Mouse (Mus musculus) cerebellum, postnatal 10 days (tissue): ENCODE results near the gene Fam192a.

Experiments used
- DNase-seq, 2 experiments: peaks; one replicate each; pipeline ENCODE4 v3.0.0; 2021; ENCODE audit warnings: mixed read lengths in 2 of 2

Gene Fam192a

DNA sequence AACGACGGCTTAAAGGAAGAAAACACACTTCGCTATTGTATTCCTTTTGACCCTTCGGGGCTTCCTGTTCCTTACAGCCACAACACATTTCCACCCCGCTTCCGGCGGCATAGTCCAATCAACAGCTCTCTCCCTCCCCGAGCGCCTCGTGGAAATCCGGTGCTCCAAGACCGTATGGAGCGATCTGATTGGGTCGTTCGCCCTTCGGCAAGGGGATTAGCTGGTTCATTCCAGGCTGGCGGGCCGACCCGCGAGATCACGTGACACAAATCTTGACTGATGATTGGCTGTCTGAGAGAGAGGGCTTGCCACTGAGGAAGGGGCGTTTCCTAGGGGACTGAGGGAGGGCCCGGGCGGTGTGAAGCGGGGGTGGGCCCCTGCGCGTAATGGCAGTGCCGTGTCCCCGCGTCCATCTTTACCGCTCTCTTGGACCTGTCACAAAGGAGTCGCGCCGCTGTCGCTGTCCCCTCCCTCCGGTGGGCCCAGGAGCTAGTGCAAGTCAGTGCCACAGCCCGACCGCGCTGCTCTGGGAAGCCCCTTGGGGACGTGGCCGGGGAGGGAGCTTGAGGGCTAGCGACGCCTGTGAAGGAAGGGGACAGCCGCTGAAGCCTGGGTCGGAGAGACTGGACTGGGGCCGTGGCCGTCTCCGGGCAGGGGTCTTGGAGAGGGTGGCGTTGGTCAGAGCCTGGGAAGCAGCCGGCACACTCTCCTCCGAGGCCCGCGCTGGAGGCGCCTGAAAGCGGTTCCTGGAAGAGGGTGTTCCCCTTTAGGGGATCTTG, at the start of gene Fam192a, which contains the start of gene Rspry1:
Fam192a (minus strand) TSS at position 391 of the 779 bp plus-strand sequence.
Rspry1 (plus strand) TSS at position 331 of the 779 bp plus-strand sequence.
- peak; percentile 100 for DNase-seq

DNA sequence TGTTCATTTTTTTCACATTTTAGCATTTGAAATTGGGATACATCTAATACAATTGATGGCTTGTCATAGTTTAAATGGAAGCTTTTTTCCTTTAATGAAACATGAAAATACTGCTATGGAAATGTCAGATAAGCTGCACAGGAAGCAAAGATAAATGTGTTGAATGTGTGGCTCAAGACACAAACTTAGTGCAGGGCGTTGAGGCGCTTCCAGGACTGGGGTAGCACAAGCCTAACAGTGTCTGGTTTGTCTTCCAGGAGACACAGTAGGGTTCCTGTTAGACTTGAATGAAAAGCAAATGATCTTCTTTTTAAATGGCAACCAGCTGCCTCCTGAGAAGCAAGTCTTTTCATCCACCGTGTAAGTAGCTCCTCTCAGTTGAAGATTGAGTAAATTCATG, 47.7 kb upstream of the Fam192a start:
- DNase-seq: no peak

DNA sequence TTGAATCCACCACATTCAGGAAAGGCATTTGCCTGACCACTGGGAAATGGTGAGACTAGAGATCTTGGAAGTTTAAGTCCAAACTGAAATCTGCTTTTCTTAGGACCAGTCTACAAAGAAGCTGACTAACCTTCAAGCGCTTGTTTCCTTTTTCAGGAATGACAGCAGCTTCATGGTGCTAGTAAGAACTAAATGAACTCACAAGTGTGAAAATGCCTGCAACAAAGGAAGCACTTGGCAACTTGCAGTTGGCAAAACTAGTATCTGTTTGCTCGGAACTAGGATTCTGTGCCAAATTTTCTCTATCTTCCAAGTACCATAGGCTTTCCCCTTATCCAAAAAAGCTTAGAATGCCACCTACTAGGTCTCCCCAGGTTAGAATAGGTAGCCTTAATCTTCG, 44.4 kb upstream of the Fam192a start:
- no peak for DNase-seq

DNA sequence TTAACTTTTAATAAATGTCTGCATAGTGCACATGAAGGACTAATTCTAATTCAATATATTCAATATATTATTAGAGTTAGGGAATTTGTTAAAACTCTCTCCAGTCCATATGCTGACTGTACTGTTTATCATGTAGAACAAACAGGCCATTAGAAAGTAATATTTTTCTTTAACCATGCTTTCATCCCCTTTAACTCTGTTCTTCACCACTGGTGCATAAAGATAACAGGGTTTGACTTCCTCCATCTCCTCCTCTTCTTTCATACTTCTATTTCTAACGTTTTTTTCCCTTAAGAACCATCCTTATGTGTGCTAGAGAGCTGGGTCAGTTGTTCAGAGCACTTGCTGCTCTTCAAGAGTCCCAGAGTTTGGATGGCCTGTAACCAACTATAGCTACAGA, 43.4 kb upstream of the Fam192a start:
- no peak for DNase-seq

DNA sequence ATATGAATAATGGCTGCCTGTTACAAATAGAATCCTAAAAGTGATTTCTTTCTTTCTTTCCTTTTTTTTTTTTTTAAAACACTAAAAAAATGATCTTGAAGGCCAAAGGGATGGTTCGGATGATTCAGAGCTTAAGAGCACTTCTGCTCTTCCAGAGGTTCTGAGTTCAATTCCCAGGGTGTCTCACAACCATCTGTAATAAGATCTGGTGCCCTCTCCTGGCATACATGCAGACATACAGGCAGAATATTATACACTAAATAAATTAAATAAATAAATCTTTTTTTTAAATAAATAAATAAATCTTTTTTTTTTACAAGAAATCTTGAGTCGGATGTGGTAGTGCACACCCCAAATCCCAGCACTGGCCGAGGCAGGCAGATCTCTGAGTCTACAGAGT, 40.1 kb upstream of the Fam192a start:
- DNase-seq: no peak

DNA sequence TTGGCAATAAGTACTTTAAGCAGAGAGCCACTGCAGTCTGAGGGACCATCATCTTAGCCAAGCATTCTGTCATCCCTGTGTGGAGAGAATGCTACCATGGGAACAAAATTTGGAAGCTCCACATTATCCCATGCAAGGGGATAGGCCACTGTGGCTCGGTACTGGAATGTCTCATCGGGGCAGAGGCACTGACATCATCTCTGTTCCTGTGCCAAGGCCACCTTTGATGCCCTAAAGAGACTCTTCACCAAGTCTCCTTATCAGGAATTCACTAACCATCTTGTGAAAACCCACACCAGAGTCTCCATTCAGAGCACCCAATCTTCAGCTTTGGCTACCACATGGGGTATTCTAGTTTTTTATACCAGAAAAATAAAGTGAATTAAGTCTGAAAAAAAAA, 39.4 kb upstream of the Fam192a start:
- DNase-seq: no peak

DNA sequence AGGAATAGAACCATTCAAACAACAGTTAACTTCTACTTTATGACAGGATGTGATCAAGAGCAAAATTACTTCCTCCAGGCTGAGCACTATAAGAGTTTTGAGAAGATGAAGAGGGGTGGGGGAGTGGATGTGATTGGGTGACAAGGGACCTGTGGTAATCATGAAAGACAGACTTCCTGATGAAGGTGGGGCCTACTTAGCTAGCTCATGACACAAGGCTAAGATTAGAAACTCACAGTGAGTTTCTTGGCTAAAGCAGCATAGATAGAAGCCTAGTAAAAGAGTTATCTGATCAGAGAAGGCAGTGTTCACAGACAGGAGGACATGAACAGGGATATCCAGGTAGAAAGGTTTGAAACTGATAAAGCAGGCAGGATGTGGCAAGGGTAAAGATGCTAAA, 32.4 kb upstream of the Fam192a start:
- no peak for DNase-seq

DNA sequence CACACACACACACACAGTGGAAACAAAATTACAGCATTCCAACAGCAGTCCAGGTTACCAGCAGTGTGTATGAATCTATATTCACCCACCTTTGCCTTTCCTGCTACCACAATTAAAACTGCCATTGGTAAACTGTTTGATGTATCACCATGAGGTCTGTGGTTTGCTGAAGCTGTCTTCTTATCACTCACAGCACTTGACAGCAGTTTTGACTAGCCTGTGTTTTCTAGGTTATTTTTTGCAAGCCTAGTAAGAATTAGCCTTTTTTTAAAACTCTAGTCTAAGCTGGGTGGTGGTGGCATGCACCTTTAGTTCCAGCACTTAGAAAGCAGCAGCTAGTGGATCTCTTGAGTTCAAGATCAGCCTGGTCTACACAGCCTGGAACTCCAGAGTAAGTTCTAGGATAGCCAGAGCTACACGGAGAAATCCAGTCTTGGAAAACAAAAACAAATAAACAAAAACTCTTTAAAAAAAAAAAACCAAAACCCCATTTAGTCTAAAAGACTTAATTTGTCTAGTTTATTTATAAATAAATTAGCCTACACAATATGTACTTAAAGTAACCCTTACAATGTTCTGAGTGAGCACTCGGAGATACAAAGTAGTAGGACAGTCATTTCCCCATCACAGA, 31.9 kb upstream of the Fam192a start:
- DNase-seq: no peak

DNA sequence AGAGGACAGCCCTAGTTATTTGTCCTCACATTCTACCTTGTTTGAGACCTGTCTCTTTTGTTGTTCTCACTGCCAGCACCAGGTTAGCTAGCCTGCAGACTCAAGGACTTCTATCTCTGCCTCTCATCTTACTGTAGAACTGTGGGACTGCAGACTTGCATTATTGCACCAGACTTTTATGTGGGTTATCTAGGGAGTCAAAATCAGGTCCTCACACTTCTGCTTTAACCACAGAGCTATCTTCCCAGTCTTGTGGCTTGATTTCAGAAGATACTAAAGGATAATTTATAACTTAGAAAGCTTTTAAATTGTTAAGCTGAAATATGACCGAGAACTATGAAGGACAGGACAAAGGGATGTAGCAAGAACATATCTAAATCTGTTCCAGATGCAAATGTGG, 23.1 kb upstream of the Fam192a start:
- no peak for DNase-seq

DNA sequence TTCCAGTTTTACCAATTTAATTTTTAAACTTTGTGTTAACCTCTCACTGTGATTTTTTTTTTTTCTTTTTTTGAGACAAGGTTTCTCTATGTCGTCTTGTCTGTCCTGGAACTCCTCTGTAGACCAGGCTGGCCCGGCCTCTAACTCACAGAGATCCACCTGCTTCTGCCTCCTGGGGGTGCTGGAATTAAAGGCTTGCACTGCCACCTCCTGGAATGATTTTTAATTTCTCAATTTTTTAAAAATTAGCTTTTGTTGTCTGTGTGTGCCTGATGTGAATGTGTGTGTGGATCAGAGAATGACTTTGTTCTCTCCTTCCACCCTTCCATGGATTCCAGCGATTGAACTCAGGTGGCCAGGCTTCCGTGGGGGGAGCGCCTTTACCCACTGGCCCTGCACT, 5.3 kb upstream of the Fam192a start:
- no peak for DNase-seq

DNA sequence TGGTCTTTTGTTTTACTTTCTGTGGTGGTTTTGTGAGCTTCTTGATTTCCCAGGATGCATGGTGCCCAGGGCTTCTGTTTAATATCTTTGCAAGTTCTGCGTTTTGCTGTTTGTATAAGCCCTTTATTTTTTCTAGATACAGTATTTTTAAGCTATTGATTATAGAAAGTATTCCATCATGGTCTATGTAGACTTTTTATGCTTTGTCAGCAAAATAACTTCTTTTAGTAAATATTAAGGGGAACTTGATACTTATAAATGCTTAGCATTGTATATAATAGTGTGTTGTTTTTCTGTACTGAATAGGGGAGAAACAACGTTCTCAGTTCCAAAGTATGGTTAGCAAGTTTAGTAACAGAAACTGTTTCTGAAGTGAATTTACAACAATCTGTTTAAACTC, 2.2 kb upstream of the Fam192a start:
- no peak for DNase-seq

DNA sequence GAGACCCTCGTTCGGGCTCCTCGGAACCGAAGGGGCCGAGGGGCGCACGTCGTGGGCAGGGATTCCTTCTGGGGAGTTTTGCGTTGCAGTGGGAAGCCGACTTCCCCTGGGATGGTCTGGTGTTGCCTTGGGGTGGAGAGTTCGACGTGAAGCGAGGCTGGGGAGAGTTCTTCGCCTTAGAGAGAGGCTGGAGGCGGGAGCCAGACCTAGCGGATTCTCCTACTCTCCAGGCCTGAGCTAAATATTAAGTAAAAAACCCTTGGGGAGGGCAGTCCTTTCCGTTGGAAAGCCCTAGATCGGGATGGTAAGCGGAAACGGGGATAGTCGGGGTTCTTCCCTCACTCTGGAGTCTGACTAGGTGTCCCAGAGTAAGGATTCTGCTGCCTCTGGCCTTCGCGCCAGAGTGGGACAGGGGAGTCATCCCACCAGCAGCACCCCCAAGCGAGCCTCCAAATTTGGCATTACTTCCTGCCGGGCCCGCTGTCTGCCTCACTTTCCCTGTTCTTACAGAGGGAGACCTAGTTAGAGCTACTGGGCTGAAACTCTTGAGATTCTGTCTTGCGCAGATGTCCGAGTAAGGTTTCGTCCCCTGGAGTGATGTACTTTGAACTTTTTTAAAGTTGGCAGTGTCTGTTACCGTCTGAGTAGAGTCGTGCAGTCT, 804 bp upstream of the Fam192a start:
- peak in 1 of 2 experiments; percentile 29 for DNase-seq

DNA sequence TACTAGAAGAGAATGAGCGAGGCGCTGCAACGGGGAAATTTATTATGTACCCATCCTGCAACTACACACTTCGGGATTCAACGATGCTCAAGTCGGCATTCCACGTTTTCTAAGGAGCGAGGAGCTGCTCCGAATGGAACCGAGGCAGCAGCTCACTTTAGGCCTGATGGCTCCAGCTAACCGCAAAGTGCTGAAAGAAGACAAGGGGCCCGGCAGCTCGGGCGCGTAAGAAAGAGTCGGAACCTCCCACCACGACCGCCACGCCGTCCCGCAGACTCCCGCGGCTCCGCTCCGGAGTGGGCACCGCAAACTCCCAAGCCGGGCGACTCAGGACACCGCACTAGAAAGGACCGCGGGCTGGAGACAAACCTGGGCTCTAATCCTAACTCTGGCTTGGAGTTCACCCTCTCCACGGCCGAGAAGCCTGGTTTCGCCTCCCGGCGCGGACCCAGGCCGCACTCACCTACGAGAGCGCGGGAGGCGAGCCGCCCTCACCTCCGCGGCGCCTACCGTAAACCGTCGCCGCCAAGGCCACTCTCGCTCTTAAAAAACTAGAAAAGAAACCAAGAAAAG, 677 bp downstream of the Fam192a start:
- DNase-seq: peak in 1 of 2 experiments; percentile 39

DNA sequence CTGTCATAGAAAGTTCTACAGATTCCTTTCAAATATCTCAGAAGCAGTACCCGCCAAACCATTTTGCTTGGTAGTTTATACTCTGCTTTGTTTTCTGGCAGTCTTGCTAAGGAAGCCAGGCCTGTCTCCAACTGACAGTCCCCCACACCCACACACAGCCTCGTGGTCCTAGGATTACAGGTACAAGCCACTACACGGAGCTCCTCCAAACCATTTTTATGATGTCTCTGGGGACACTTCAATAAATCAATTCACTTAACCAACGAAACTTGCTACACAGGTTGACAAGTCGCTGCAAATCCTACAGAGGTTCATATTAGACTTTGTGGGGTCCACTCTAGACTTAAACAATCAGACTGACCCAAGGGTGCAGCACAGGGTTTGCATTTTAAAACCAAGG, 1.3 kb downstream of the Fam192a start:
- DNase-seq: no peak

DNA sequence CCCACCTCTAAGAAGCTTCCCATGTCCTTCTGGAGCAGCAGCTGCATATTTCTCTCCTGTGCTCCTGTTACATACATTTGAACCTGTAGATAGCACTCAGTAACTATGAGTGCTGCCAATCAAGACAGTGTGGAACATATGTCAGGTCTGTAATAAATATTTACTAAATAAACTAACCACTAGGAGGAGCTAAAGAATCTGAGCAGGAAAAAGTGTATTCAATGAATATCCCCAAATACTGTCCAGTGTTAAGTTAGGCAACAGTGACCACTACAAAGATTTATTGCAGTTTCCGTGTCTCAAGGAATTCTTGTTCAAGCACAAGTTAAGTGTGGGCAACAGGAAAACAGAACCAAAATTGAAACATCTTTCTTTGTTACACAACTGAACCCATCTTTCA, 7.6 kb downstream of the Fam192a start:
- DNase-seq: no peak

DNA sequence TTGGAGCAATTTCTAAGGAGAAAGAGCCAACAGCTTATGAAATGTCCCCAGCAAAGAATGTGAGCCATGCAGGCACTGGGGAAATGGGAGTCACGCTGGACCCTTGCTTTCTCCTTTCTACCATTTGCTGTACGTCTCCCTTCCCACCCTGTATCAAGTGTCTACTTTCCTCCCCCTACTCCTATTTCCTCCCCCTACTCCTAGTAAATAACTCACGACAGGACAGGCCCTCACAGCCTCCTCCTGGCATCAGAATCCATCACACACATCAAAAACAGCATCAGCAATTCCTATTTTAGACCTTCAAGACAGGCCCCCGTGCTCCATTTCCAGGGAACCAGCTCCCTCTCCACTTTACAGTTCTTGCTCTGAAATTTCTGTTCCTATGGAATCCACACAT, 10.1 kb downstream of the Fam192a start:
- no peak for DNase-seq

DNA sequence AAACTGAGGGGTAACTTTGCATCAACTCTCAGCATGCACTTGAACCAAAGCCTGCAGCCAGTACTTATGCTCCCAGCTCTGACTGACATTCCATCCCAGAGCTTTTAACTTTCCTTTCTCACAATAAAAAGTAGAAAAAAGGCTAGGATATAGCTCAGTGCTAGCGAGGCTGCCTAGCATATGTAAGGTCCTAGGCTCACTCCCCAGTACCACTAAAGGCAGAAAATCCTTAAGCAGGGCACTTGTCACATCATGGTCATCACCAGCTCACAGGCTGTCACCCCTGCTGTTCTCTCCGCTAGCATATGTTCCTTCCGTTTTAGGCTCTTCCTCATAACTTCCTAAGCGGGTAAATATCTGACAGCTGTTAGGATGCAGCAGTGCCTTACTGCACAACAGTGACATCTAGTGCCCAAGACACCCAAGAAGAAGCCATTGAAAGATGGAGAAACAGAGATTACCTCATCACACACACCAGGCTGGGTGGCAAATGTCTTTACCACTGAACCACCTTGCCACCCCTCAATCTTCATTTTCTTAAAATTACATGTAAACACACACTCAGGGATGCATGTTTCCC, 17.5 kb downstream of the Fam192a start:
- DNase-seq: peak; percentile 79 to 83

DNA sequence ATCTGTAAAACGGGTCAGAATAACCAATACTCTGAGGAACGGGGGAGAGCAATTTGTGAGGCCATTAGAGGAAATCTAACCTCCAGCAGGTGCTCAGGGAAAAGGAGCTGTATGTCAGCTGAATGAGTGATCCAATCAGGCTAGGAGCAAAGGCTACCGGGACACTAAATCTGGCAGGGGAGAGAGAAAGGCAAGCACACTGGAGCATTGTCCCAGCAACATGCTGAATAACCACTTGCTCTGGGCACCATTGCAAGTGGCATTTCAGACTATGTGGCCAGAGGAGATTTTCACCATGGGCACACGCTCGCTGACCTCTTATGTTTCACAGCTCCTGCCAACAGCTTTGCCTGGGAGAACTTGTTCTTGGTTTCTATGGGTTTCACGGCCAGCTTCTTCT, 19.2 kb downstream of the Fam192a start:
- no peak for DNase-seq

DNA sequence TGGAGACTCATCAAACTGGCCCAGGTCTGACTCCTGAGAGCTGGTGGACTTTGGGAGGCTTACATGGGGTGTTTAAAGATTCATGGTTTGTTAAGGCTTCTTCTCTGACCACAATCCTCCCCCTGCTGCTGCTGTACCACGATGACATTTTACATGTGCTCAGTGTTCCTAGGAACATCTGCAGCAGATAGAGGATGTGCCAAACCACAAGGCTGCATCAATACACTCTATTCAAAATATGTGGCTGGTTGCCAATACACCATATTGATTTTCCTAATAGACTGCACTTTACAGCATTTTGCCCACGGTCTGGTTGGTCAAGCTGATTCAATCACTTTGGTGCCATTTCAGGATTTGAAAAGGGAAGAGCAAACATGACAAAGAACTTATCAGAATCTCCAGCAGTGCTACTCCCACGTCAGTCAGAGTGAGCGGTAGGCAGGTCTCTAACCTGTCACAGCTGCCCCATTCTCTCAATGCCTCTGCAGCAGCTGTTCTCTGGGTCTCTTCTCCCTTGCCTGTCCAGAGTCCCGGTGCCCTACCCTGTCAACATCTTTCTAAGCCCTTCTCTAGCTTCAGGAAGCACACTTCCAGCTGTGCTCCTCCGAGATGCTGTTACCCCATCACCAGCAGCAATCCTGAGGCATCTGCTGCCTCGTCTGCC, 19.8 kb downstream of the Fam192a start:
- DNase-seq: no peak

DNA sequence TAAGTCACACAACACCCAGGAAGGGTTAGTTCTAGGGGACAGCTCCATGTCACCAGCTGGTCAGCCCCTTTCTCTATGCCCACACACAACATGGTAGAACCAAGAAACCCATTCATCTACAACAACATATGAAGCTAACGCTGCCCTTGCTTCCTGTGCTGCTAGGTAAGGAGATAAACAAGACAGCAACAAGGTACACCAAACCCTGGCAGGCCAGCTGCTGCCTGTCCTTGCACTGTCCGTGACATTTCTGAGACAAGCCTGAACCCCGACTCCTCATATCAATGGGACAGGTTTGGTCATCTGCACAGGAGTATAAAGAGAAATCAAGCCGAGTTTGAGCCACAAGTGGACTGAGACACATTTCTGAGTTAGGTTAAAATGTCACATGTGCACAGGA, 26.6 kb downstream of the Fam192a start:
- DNase-seq: no peak

DNA sequence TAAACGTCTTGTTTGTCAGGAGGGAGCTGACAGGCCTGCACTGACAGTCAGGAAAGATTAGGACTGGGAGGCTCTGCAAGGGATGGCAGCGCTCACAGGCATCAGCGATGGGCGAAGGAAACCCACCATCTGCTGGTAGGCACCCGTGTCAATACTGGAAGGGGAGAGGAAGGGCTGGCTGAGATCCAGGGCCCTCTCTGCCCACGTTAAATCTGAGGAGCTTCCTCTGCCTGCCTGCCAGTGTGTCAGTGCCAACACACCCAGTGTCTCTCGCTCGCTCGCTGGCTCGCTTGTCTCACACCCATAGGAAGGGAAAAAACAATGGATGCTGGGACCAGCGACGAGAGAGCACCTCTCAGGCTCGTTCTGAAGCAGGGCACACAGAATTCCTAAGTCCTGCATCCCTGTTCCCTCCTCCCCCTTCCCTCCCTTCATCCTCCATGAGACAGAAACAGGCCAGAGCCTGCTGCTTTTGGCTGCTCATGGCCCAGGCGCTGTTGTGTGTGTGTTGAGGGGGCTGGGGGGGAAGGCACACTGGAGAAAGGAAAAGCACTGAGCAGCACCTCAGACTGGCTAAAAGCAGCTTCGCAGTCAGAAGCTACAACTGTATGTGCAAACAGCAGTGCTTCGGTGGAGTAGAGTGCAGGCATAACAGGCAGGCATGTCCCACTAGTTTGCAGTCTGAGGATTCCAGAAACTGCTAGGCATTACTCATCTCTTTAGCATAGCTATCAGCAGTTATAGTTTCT, 27.5 kb downstream of the Fam192a start:
- peak; percentile 98 for DNase-seq

DNA sequence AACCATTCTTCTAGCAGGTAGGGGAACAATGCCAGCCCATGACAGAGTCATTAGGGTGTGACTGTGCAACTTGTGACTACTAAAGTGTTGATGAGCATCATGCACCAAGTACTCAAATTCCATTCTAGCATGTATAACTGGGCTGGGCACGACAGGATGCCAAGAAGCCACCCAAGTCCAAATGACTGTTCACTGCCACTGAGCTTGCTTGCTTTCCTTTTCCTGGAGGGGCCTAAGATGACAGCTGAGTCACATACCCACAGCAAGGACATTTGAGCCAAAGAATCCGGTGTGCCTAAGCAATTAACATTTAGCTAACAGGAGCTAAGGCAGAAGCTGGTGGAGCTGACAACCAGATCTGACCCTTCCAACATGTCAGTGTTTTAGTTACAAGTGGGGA, 29.9 kb downstream of the Fam192a start:
- DNase-seq: no peak
